ENCODE assay signal across 19 mouse cellular contexts in the genomic region with DNA sequence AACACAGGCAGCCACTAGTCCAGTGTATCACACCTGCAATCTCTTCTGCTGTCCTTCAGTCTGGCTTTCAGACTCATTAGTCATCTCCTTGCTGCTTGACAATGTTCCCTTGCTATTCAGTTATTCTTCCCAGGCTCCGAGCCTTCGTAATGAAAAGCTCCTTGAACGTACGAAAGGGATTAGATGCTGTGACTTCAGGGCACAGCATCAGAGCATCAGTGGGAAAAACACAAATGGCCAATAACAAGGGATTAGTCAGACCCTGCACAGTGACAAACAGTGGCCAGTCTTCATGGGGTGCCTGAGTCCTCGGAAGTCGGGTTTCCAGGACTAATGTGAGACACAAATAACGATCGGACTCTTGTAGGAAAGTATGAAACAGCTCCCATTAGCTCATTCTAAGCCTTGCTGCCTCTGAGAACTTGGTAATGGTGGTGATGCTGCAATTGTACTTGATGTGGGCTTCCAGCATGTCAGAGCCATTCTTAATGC.
A peak's percentile ranks its signal among the peaks of the same experiment; 100 is the strongest.
DNase-seq lines count a peak whose midpoint lies in the region; ATAC-seq and TF ChIP-seq lines count a peak whose summit lies in the region.
"Had no signal": no experiment of that assay in that cellular context is flagged by ENCODE, and none has a peak within 500 bp of the region (broad histone marks: within the 10 kb centered on the region; RNA-seq: fewer than 3 reads in every experiment).

No protein-coding gene starts in this region.

- no peak overlapping the region for H3K27ac ChIP-seq in intestine, embryonic 14.5 days (ENCODE audit: low read depth)
- H3K27ac ChIP-seq in intestine, embryonic 16.5 days (ENCODE audit: low read length) = no peak overlapping the region
- peak overlapping the region; percentile 35; the same call in 1 of the 2 replicates for H3K27ac ChIP-seq in forebrain, embryonic 16.5 days (ENCODE audit: low read length)
- peak overlapping the region; percentile 91 for H3K27ac ChIP-seq in midbrain, embryonic 10.5 days (replicated peaks)
- H3K27ac ChIP-seq in midbrain, postnatal 0 days (ENCODE audit: low read depth, low read length) = peak overlapping the region; percentile 63; the same call in 1 of the 2 replicates
- H3K27ac ChIP-seq in kidney, embryonic 15.5 days = no peak overlapping the region
- H3K27ac ChIP-seq: gastrocnemius, adult 2 months; kidney, postnatal 0 days; limb, embryonic 15.5 days had no signal

- H3K4me2 ChIP-seq in intestine, embryonic 14.5 days (ENCODE audit: low read length) = no peak overlapping the region
- no peak overlapping the region for H3K4me2 ChIP-seq in intestine, embryonic 16.5 days (ENCODE audit: low read depth, low read length)
- H3K4me2 ChIP-seq in forebrain, embryonic 16.5 days (ENCODE audit: low read length) = no peak overlapping the region
- H3K4me2 ChIP-seq in midbrain, postnatal 0 days (ENCODE audit: low read depth, low read length, poor library complexity, severe bottlenecking) = no peak overlapping the region
- no peak overlapping the region for H3K4me2 ChIP-seq in kidney, embryonic 15.5 days
- H3K4me2 ChIP-seq: limb, embryonic 15.5 days had no signal

- H3K4me1 ChIP-seq in intestine, embryonic 14.5 days (replicated peaks; ENCODE audit: control insufficient read depth, insufficient read depth, low read length) = peaks cover 24% of the 10 kb centered on the region
- peaks cover 8% of the 10 kb centered on the region for H3K4me1 ChIP-seq in intestine, embryonic 16.5 days (ENCODE audit: control insufficient read depth, insufficient read depth, low read length)
- peaks cover 50% of the 10 kb centered on the region for H3K4me1 ChIP-seq in forebrain, embryonic 16.5 days (replicated peaks; ENCODE audit: control insufficient read depth, insufficient read depth, low read length)
- peaks cover 93% of the 10 kb centered on the region for H3K4me1 ChIP-seq in midbrain, embryonic 10.5 days
- peaks cover 17% of the 10 kb centered on the region for H3K4me1 ChIP-seq in midbrain, postnatal 0 days (ENCODE audit: insufficient read depth, low read length)
- H3K4me1 ChIP-seq in kidney, embryonic 15.5 days = peaks cover 34% of the 10 kb centered on the region

- no peak for ATAC-seq in intestine, embryonic 14.5 days (replicated peaks; ENCODE audit: low FRiP score, low TSS enrichment, low read depth)
- ATAC-seq in intestine, embryonic 16.5 days = no peak
- ATAC-seq in forebrain, embryonic 16.5 days = no peak
- no peak for ATAC-seq in midbrain, postnatal 0 days (ENCODE audit: low FRiP score)
- ATAC-seq in kidney, embryonic 15.5 days (replicated peaks; ENCODE audit: low FRiP score) = no peak
- ATAC-seq in megakaryocyte-erythroid progenitor cell, adult 5-6 weeks (replicated peaks; ENCODE audit: low FRiP score, low TSS enrichment, poor library complexity, severe bottlenecking) = no peak
- no peak for ATAC-seq in activated CD4-positive, CD25-positive, alpha-beta regulatory T cell, adult 4 months

- H3K9ac ChIP-seq in intestine, embryonic 14.5 days (ENCODE audit: low read length) = no peak overlapping the region
- no peak overlapping the region for H3K9ac ChIP-seq in intestine, embryonic 16.5 days (ENCODE audit: low read depth, low read length)
- no peak overlapping the region for H3K9ac ChIP-seq in forebrain, embryonic 16.5 days (replicated peaks; ENCODE audit: low read depth, low read length)
- H3K9ac ChIP-seq in midbrain, postnatal 0 days (replicated peaks; ENCODE audit: low read length, poor library complexity, severe bottlenecking) = no peak overlapping the region
- H3K9ac ChIP-seq in kidney, embryonic 15.5 days = no peak overlapping the region
- H3K9ac ChIP-seq: limb, embryonic 15.5 days had no signal

- no peak overlapping the region for H3K4me3 ChIP-seq in intestine, embryonic 14.5 days (ENCODE audit: low read depth, low read length)
- H3K4me3 ChIP-seq in intestine, embryonic 16.5 days (ENCODE audit: low read length) = no peak overlapping the region
- H3K4me3 ChIP-seq in forebrain, embryonic 16.5 days (replicated peaks; ENCODE audit: low read length) = no peak overlapping the region
- H3K4me3 ChIP-seq in midbrain, embryonic 10.5 days = no peak overlapping the region
- H3K4me3 ChIP-seq in midbrain, postnatal 0 days (ENCODE audit: low read depth, low read length) = no peak overlapping the region
- H3K4me3 ChIP-seq in kidney, embryonic 15.5 days (replicated peaks) = no peak overlapping the region
- H3K4me3 ChIP-seq: gastrocnemius, adult 2 months; limb, embryonic 15.5 days; megakaryocyte, embryonic 14.5 days had no signal

- no peaks in the 10 kb centered on the region for H3K27me3 ChIP-seq in intestine, embryonic 14.5 days (replicated peaks; ENCODE audit: control insufficient read depth, insufficient read depth, low read length)
- H3K27me3 ChIP-seq in intestine, embryonic 16.5 days (replicated peaks; ENCODE audit: control insufficient read depth, insufficient read depth, low read length) = no peaks in the 10 kb centered on the region
- no peaks in the 10 kb centered on the region for H3K27me3 ChIP-seq in forebrain, embryonic 16.5 days (replicated peaks; ENCODE audit: control insufficient read depth, insufficient read depth, low read length)
- no peaks in the 10 kb centered on the region for H3K27me3 ChIP-seq in midbrain, embryonic 10.5 days (ENCODE audit: low read depth, poor library complexity, severe bottlenecking)
- H3K27me3 ChIP-seq in midbrain, postnatal 0 days (ENCODE audit: insufficient read depth, low read length) = no peaks in the 10 kb centered on the region
- H3K27me3 ChIP-seq in kidney, embryonic 15.5 days = no peaks in the 10 kb centered on the region; the same call in 1 of the 2 replicates
- H3K27me3 ChIP-seq: limb, embryonic 15.5 days; megakaryocyte, embryonic 14.5 days had no signal

- peak; percentile 47 for DNase-seq in intestine, embryonic 14.5 days (ENCODE audit: low spot score)
- DNase-seq in midbrain, embryonic 10.5 days (ENCODE audit: low spot score) = peak; percentile 36
- no peak for DNase-seq in midbrain, postnatal 0 days (ENCODE audit: low spot score)
- DNase-seq: adrenal gland, postnatal 36 days; cerebellum, adult 18-20 months; gastrocnemius, adult 2 months; heart, postnatal 4 days; kidney, adult 11 months; layer of hippocampus, postnatal 36 days; lung, adult 2 months had no signal

- TF ChIP-seq CTCF in midbrain, postnatal 0 days (IDR thresholded peaks at IDR 0.05) = no peak

- no peaks in the 10 kb centered on the region for H3K9me3 ChIP-seq in intestine, embryonic 14.5 days (ENCODE audit: control insufficient read depth, low read length)
- no peaks in the 10 kb centered on the region for H3K9me3 ChIP-seq in intestine, embryonic 16.5 days (ENCODE audit: control insufficient read depth, low read length)
- H3K9me3 ChIP-seq in forebrain, embryonic 16.5 days (ENCODE audit: control insufficient read depth, low read length) = no peaks in the 10 kb centered on the region
- no peaks in the 10 kb centered on the region for H3K9me3 ChIP-seq in midbrain, embryonic 10.5 days (replicated peaks)
- H3K9me3 ChIP-seq in midbrain, postnatal 0 days (ENCODE audit: low read length) = no peaks in the 10 kb centered on the region
- H3K9me3 ChIP-seq in kidney, embryonic 15.5 days (replicated peaks) = no peaks in the 10 kb centered on the region
- H3K9me3 ChIP-seq: G1E; limb, embryonic 15.5 days had no signal

- H3K36me3 ChIP-seq in intestine, embryonic 14.5 days (ENCODE audit: control insufficient read depth, insufficient read depth, low read length) = no peaks in the 10 kb centered on the region
- H3K36me3 ChIP-seq in intestine, embryonic 16.5 days (ENCODE audit: control insufficient read depth, insufficient read depth, low read length) = no peaks in the 10 kb centered on the region
- H3K36me3 ChIP-seq in forebrain, embryonic 16.5 days (ENCODE audit: control insufficient read depth, insufficient read depth) = no peaks in the 10 kb centered on the region
- no peaks in the 10 kb centered on the region for H3K36me3 ChIP-seq in midbrain, embryonic 10.5 days
- H3K36me3 ChIP-seq in midbrain, postnatal 0 days (ENCODE audit: insufficient read depth, low read length) = no peaks in the 10 kb centered on the region
- H3K36me3 ChIP-seq in kidney, embryonic 15.5 days = no peaks in the 10 kb centered on the region
- H3K36me3 ChIP-seq: G1E had no signal

- WGBS in intestine, embryonic 14.5 days = 86% methylated on average over 8 of the region's 8 CpGs
- 86% methylated on average over 8 of the region's 8 CpGs for WGBS in intestine, embryonic 16.5 days
- 16% methylated on average over 8 of the region's 8 CpGs for WGBS in forebrain, embryonic 16.5 days
- whole genome bisulfite sequencing in midbrain, embryonic 10.5 days = 27% methylated on average over 8 of the region's 8 CpGs
- WGBS in midbrain, postnatal 0 days = 25% methylated on average over 8 of the region's 8 CpGs
- 94% methylated on average over 8 of the region's 8 CpGs for WGBS in kidney, embryonic 15.5 days

Comparison
In these comparisons a context has a peak if more than half of its experiments do, and no peak if none do; other contexts are left out.
1. H3K27ac ChIP-seq: peak in forebrain, embryonic 16.5 days (single experiment), midbrain, embryonic 10.5 days (single experiment) and midbrain, postnatal 0 days (single experiment); none in intestine, embryonic 14.5 days (single experiment), intestine, embryonic 16.5 days (single experiment) and kidney, embryonic 15.5 days (single experiment).